Mouse (Mus musculus): Measurements from ENCODE around the gene Sorcs2.

The Sorcs2 gene

GRCm38 (mm10) chr5:36007649-36008048, 390.3 kb downstream of the Sorcs2 start:
- in situ Hi-C loops (cut with MboI, MseI): no loop called here

- in situ Hi-C loops (cut with MboI, MseI): no loop called here
These were observed 391.4 kb downstream of the Sorcs2 start for GRCm38 (mm10) chr5:36006586-36006985.

- in situ Hi-C loops (cut with MboI, MseI): no loop called here
These were observed 391.8 kb downstream of the Sorcs2 start for GRCm38 (mm10) chr5:36006106-36006505.

GRCm38 (mm10) chr5:36003797-36004196, 394.1 kb downstream of the Sorcs2 start:
- in situ Hi-C loops (cut with MboI, MseI): no loop called here

GRCm38 (mm10) chr5:35989986-35990735, 407.8 kb downstream of the Sorcs2 start:
- in situ Hi-C loops (cut with MboI, MseI): no loop called here

GRCm38 (mm10) chr5:35989506-35989905, 408.4 kb downstream of the Sorcs2 start:
- in situ Hi-C loops (cut with MboI, MseI): no loop called here

GRCm38 (mm10) chr5:35988085-35988484, 409.9 kb downstream of the Sorcs2 start:
- in situ Hi-C loops (cut with MboI, MseI): no loop called here

GRCm38 (mm10) chr5:35985611-35986010, 412.3 kb downstream of the Sorcs2 start:
- in situ Hi-C loops (cut with MboI, MseI): no loop called here

GRCm38 (mm10) chr5:35981976-35982375, 416.0 kb downstream of the Sorcs2 start:
- in situ Hi-C loops (cut with MboI, MseI): no loop called here

- in situ Hi-C loops (cut with MboI, MseI): no loop called here
These were observed 416.6 kb downstream of the Sorcs2 start for GRCm38 (mm10) chr5:35981341-35981740.

- in situ Hi-C loops (cut with MboI, MseI): no loop called here
These were observed 417.4 kb downstream of the Sorcs2 start for GRCm38 (mm10) chr5:35980542-35980941.

GRCm38 (mm10) chr5:35975681-35976080, 422.3 kb downstream of the Sorcs2 start:
- in situ Hi-C loops (cut with MboI, MseI): no loop called here

GRCm38 (mm10) chr5:35974265-35974664, 423.7 kb downstream of the Sorcs2 start:
- in situ Hi-C loops (cut with MboI, MseI): loop anchor here (5.0 kb wide), 1 partner anchor 87 kb away; no protein-coding TSS in a partner anchor

GRCm38 (mm10) chr5:35973800-35974199, 424.1 kb downstream of the Sorcs2 start:
- in situ Hi-C loops (cut with MboI, MseI): loop anchor here (5.0 kb wide), 1 partner anchor 86 kb away; no protein-coding TSS in a partner anchor

- in situ Hi-C loops (cut with MboI, MseI): loop anchor here (5.0 kb wide), 1 partner anchor 85 kb away; no protein-coding TSS in a partner anchor
These were observed 425.2 kb downstream of the Sorcs2 start for GRCm38 (mm10) chr5:35972739-35973138.

GRCm38 (mm10) chr5:35971841-35972578, 425.9 kb downstream of the Sorcs2 start:
- in situ Hi-C loops (cut with MboI, MseI): loop anchor here (5.0 kb wide), 1 partner anchor 85 kb away; no protein-coding TSS in a partner anchor

GRCm38 (mm10) chr5:35970380-35971105, 427.4 kb downstream of the Sorcs2 start:
- in situ Hi-C loops (cut with MboI, MseI): loop anchor here (5.0 kb wide), 1 partner anchor 83 kb away; no protein-coding TSS in a partner anchor

GRCm38 (mm10) chr5:35969857-35970256, 428.1 kb downstream of the Sorcs2 start:
- in situ Hi-C loops (cut with MboI, MseI): loop anchor here (5.0 kb wide), 1 partner anchor 83 kb away; no protein-coding TSS in a partner anchor

Measured in T-helper 2 cell (primary cell).